ENCODE assay signal across 15 mouse cellular contexts in genomic region chr11:103340677-103341076, GRCm38 (mm10). TPM values are rescaled to one million over a fixed set of nuclear protein-coding genes. Genes with fewer than 3 reads are reported as not detected.
DNase-seq lines count a peak whose midpoint lies in the region; ATAC-seq and TF ChIP-seq lines count a peak whose summit lies in the region.
"Had no signal": no experiment of that assay in that cellular context is flagged by ENCODE, and none has a peak within 500 bp of the region (broad histone marks: within the 10 kb centered on the region; RNA-seq: fewer than 3 reads in every experiment).

No protein-coding gene starts in this region.

- in situ Hi-C loops in Patski (cut with MboI; ENCODE audit: low pct_unique_long_range_greater_than_20kb), result no loop called here

- 34% methylated on average over 7 of the region's 7 CpGs for WGBS in kidney, adult 2 months
- 25% methylated on average over 7 of the region's 7 CpGs for WGBS in small intestine, adult 2 months
- 63% methylated on average over 7 of the region's 7 CpGs for WGBS in cerebellum, adult 2 months
- WGBS in heart, adult 2 months, result 71% methylated on average over 7 of the region's 7 CpGs

- H3K4me1 ChIP-seq in kidney, adult 2 months (ENCODE audit: control insufficient read depth, insufficient read depth, low read length), result peaks cover 40% of the 10 kb centered on the region
- H3K4me1 ChIP-seq in small intestine, adult 2 months (ENCODE audit: control insufficient read depth, insufficient read depth, insufficient read length, low read length), result peaks cover 41% of the 10 kb centered on the region
- no peaks in the 10 kb centered on the region for H3K4me1 ChIP-seq in cerebellum, adult 2 months (ENCODE audit: control insufficient read depth, insufficient read depth, low read length)
- H3K4me1 ChIP-seq in heart, adult 2 months (ENCODE audit: control insufficient read depth, insufficient read depth, low read length), result peaks cover 10% of the 10 kb centered on the region

- peak; percentile 11 for TF ChIP-seq POLR2A in kidney, adult 2 months (IDR thresholded peaks at IDR 0.05; ENCODE audit: low read depth, low read length)
- TF ChIP-seq POLR2A in small intestine, adult 2 months (IDR thresholded peaks at IDR 0.05; ENCODE audit: low read depth, low read length), result peak; percentile 41
- no peak for TF ChIP-seq POLR2A in cerebellum, adult 2 months (IDR thresholded peaks at IDR 0.05; ENCODE audit: borderline replicate concordance, insufficient read depth, low read length)
- TF ChIP-seq POLR2A in heart, adult 2 months (IDR thresholded peaks at IDR 0.05; ENCODE audit: insufficient read depth, low read depth, low read length), result no peak

- no peak overlapping the region for H3K9ac ChIP-seq in heart, adult 2 months (ENCODE audit: low read depth, low read length)
- H3K9ac ChIP-seq: embryonic facial prominence, embryonic 15.5 days had no signal

- H3K4me3 ChIP-seq in kidney, adult 2 months (ENCODE audit: insufficient read depth, low read depth, low read length), result no peak overlapping the region
- H3K4me3 ChIP-seq in small intestine, adult 2 months (ENCODE audit: low read depth, low read length), result peak overlapping the region; percentile 56; the same call in 1 of the 2 replicates
- H3K4me3 ChIP-seq in cerebellum, adult 2 months (replicated peaks; ENCODE audit: insufficient read depth, low read depth, low read length), result no peak overlapping the region
- no peak overlapping the region for H3K4me3 ChIP-seq in heart, adult 2 months
- H3K4me3 ChIP-seq: myocyte had no signal

- CTCF ChIA-PET in Patski (lab: Charles Lee), result interaction anchor here (1.1 to 1.4 kb wide), 5 partner anchors 10 to 18 kb away, joined by 3 to 7 read pairs (median 4); no protein-coding TSS in a partner anchor

- peak; percentile 27 for DNase-seq in embryo, embryonic 10 days (ENCODE audit: low spot score)
- no peak for DNase-seq in embryo, embryonic 11 days
- DNase-seq in Patski (ENCODE audit: low read depth, low spot score), result no peak
- DNase-seq in kidney, adult 2 months, result peak; percentile 92
- DNase-seq in heart, postnatal 10 days, result no peak
- DNase-seq in cerebellum, adult 2 months, result no peak
- no peak for DNase-seq in heart, adult 2 months
- DNase-seq: cerebellum, postnatal 10 days; gastrocnemius, postnatal 36 days; lung, adult 18-20 months; thymus, adult 18-20 months had no signal

- no peak for TF ChIP-seq EP300 in heart, adult 2 months (IDR thresholded peaks at IDR 0.05; ENCODE audit: insufficient read depth, low read depth, low read length)

- no peaks in the 10 kb centered on the region for H3K27me3 ChIP-seq in Patski
- no peaks in the 10 kb centered on the region for H3K27me3 ChIP-seq in kidney, adult 2 months (replicated peaks; ENCODE audit: control insufficient read depth, insufficient read depth, low read length)
- no peaks in the 10 kb centered on the region for H3K27me3 ChIP-seq in small intestine, adult 2 months (ENCODE audit: control insufficient read depth, insufficient read depth, low read length)
- no peaks in the 10 kb centered on the region for H3K27me3 ChIP-seq in cerebellum, adult 2 months (ENCODE audit: control insufficient read depth, insufficient read depth, low read length)
- no peaks in the 10 kb centered on the region for H3K27me3 ChIP-seq in heart, adult 2 months (ENCODE audit: control insufficient read depth, insufficient read depth, low read length)
- H3K27me3 ChIP-seq: embryonic facial prominence, embryonic 15.5 days had no signal

- peak overlapping the region; percentile 97 for H3K27ac ChIP-seq in kidney, adult 2 months (ENCODE audit: insufficient read depth, low read depth, low read length)
- peak overlapping the region; percentile 98 for H3K27ac ChIP-seq in small intestine, adult 2 months (ENCODE audit: insufficient read depth, low read depth, low read length)
- H3K27ac ChIP-seq in cerebellum, adult 2 months (ENCODE audit: insufficient read depth, low read length), result no peak overlapping the region
- H3K27ac ChIP-seq in heart, adult 2 months, result no peak overlapping the region
- H3K27ac ChIP-seq: embryonic facial prominence, embryonic 15.5 days had no signal

- TF ChIP-seq CTCF in Patski (IDR thresholded peaks at IDR 0.05), result no peak
- TF ChIP-seq CTCF in kidney, adult 2 months (conservative IDR thresholded peaks at IDR 0.05; ENCODE audit: insufficient read depth, insufficient read length, low read depth, low read length), result no peak
- no peak for TF ChIP-seq CTCF in small intestine, adult 2 months (IDR thresholded peaks at IDR 0.05; ENCODE audit: extremely low read depth, insufficient read length, insufficient replicate concordance, low read depth, low read length)
- no peak for TF ChIP-seq CTCF in cerebellum, adult 2 months (IDR thresholded peaks at IDR 0.05; ENCODE audit: borderline replicate concordance, insufficient read depth, low read depth, low read length)
- no peak for TF ChIP-seq CTCF in heart, adult 2 months (IDR thresholded peaks at IDR 0.05)

- POLR2A ChIA-PET in Patski (lab: Charles Lee), result interaction anchor here (0.6 to 1.2 kb wide), 2 partner anchors 18 to 21 kb away, joined by 4 to 5 read pairs; no protein-coding TSS in a partner anchor

- peak; percentile 74 for ATAC-seq in Patski
- ATAC-seq: forebrain, embryonic 16.5 days had no signal

- no peaks in the 10 kb centered on the region for H3K79me2 ChIP-seq in heart, adult 2 months (replicated peaks; ENCODE audit: control insufficient read depth, insufficient read depth, low read length)

- no peaks in the 10 kb centered on the region; the same call in 1 of the 2 replicates for H3K36me3 ChIP-seq in kidney, adult 2 months (ENCODE audit: control insufficient read depth, insufficient read depth, low read length)
- peaks cover 39% of the 10 kb centered on the region for H3K36me3 ChIP-seq in small intestine, adult 2 months (ENCODE audit: control insufficient read depth, insufficient read depth, low read length)
- H3K36me3 ChIP-seq in heart, adult 2 months (ENCODE audit: control insufficient read depth, insufficient read depth, low read length), result no peaks in the 10 kb centered on the region
- H3K36me3 ChIP-seq: embryonic facial prominence, embryonic 15.5 days had no signal

- intact Hi-C loops in heart, postnatal 10 days (cut with DNase I), result no loop called here
- intact Hi-C loops in heart, adult 2 months (cut with DNase I), result no loop called here

RNA-seq across cellular contexts. Expression of gene Arhgap27, which starts 22.8 kb away (rescaled TPM):
- polyA plus RNA-seq in Patski (2021), result 11.9 TPM
- 38.4 and 46.8 TPM in 2 replicates for polyA plus RNA-seq in kidney, adult 2 months (2012; rRNA removed)
- 105 and 122 TPM in 2 replicates for polyA plus RNA-seq in small intestine, adult 2 months (2012; rRNA removed)
- total RNA-seq in heart, postnatal 10 days (2021), result 10 to 100 TPM; 28.6 to 34.3 TPM
- polyA plus RNA-seq in cerebellum, adult 2 months (2012; rRNA removed), result 20.7 and 21.1 TPM in 2 replicates
- 10 to 100 TPM; 14.1 to 22.9 TPM for total RNA-seq in heart, adult 2 months (2021)
- polyA plus RNA-seq in heart, adult 2 months (2012; rRNA removed), result 15.0 and 18.5 TPM in 2 replicates

Comparison
In these comparisons a context has a peak if more than half of its experiments do, and no peak if none do; other contexts are left out.
1. DNase-seq: peak in embryo, embryonic 10 days (single experiment) and kidney, adult 2 months (single experiment); none in embryo, embryonic 11 days (single experiment), Patski (single experiment), heart, postnatal 10 days (0 of 2), cerebellum, adult 2 months (0 of 2) and heart, adult 2 months (0 of 2).
2. H3K27ac ChIP-seq: peak in kidney, adult 2 months (single experiment) and small intestine, adult 2 months (single experiment); none in cerebellum, adult 2 months (single experiment) and heart, adult 2 months (single experiment).
3. POLR2A ChIP-seq: peak in kidney, adult 2 months (single experiment) and small intestine, adult 2 months (single experiment); none in cerebellum, adult 2 months (single experiment) and heart, adult 2 months (single experiment).